Mouse (Mus musculus) small intestine, adult 2 months (tissue): ENCODE results near the gene Zfp827.

Source experiments
- CTCF ChIP-seq: fragments of 200-500 bp; IDR thresholded peaks from 2 replicates; pipeline ENCODE4 v1.5.1; 2012; ENCODE audit warnings: low read depth, mild to moderate bottlenecking, control low read depth, inconsistent platforms, low read length, moderate library complexity, mixed read lengths; ENCODE audit not compliant: insufficient replicate concordance, insufficient read length; ENCODE audit errors: extremely low read depth
- POLR2A ChIP-seq: fragments of 200-500 bp; IDR thresholded peaks from 2 replicates; pipeline ENCODE4 v1.6.1; 2012; ENCODE audit warnings: low read depth, mild to moderate bottlenecking, control low read depth, inconsistent platforms, low read length, moderate library complexity

- no peak for TF ChIP-seq CTCF
- no peak for TF ChIP-seq POLR2A
These were observed 85.3 kb downstream of the Zfp827 start for GRCm38 (mm10) chr8:79113533-79113932.
